Mouse (Mus musculus): Measurements from ENCODE around the gene Uspl1. TPM values are rescaled to one million over a fixed set of nuclear protein-coding genes. Genes with fewer than 3 reads are reported as not detected.
"Not testable (repeated sequence)": the region's sequence is repeated elsewhere in the genome, so short reads cannot be mapped to it uniquely, and the experiment has no call there.

Gene Uspl1
- total RNA-seq (2021), result 30.4 and 32.5 TPM in 2 replicates
- long read RNA-seq, full-length matches to known transcripts, result 5 of 12 reads
- long read RNA-seq, partial matches to known transcripts, result 5 of 12 reads
- long read RNA-seq, other reads (novel, unspliced or antisense), result 2 of 12 reads

DNA sequence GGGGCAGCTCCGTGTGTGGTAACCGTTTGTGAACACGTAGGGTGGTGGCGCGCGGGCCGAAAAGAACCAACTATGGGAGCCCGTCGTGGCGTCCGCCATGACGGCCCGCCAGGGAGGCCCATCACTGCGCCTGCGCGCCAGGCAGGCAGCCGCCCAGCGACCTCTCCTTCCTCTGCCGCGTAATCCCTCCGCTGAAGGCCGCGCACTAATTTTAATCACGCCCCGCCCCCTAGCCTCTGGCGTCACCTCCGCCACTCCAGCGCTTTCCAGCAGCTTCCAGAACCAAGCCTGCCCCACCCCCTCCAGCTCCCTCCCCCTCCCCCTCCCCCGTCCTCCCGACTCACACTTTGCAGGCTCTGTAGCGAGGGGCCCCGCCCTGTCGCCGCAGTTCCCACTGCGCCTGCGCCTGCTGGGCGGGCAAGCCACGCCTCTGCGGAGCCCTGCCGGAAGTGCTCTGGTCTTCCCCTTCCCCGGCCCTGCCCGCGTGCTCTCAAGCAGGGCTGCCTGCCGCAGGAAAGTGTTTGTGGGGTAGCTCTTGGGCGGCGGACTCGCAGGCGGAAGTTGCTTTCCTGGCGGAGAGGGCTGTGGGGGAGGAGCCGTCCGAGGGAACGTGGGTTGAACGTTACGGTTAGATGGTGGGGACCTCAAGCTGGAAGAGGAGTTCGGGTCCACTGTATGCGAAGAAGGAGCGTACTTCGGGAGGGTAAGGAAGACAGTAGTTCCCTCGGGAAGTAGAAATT lies at the start of gene Uspl1, which contains the start of gene Hmgb1:
TSS of gene Uspl1 (plus strand) at position 247 of the 740 bp plus-strand sequence.
TSS of gene Hmgb1 (minus strand) at position 386 of the 740 bp plus-strand sequence.
- peak; percentile 99 for DNase-seq

GRCm38 (mm10) chr5:149134751-149135454 lies 49.2 kb upstream of the Uspl1 start:
- DNase-seq, result no peak

DNA sequence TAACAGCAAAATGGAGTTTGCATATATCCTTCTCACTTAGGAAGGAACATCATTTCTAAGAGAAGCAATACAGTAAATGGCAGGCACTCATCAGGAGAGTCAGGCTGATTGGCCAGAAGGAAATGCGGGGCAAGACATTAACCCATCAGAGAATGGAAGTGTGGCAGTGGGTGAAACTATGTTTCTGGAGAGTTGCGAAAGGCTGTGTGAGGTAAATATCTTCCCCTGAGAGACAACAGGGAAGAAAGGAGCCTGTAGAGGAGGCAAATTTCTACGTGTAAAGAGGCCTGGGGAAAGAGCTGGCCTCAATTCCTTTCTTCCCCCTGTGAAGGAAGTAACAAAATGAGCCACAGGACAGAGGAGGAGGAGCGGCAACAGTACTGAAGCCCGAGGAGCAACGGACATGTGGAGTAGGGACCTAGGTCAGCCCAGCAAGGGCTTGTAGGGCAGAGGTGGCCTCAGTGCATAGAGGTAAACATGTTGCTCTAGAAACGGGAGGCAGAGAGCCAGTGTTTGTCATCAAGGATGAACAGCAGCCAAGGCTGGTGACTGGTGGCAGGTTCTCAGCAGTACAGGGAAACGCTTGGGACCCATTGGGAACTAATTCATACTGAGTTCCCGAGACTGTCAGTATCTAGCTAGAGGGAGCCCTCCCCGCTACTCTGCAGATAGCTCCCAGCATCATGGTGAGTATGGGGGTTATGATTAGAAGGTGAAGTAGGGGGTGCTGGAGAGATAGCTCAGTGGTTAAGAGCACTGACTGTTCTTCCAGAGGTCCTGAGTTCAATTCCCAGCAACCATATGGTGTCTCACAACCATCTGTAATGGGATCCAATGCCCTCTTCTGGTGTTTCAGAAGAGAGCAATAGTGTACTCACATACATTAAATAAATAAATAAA lies 48.4 kb upstream of the Uspl1 start:
- DNase-seq, result no peak

- peak; percentile 18 for DNase-seq
Observed at GRCm38 (mm10) chr5:149136933-149137365, 47.2 kb upstream of the Uspl1 start.

DNA sequence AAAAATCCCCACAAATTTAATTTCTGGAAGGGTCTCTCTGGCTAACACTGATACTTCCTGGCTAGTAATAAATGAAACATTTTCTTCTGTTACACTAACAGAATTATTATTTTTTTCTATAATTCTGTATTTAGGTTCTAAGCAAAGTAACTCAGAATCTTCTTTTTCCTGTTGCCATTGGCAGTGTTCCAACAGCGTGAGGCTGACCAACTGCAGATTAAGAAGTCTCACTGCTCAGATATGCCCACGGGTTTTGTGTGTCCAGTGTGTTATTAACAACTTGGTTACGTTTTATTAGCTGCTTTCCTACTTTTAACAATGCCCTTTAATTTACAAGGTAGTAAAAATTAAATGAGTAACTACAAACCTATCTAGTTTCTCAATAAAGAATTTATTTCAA lies 46.7 kb upstream of the Uspl1 start:
- DNase-seq, result no peak

- DNase-seq, result not testable (repeated sequence)
Observed at GRCm38 (mm10) chr5:149138087-149138486, 46.1 kb upstream of the Uspl1 start.

DNA sequence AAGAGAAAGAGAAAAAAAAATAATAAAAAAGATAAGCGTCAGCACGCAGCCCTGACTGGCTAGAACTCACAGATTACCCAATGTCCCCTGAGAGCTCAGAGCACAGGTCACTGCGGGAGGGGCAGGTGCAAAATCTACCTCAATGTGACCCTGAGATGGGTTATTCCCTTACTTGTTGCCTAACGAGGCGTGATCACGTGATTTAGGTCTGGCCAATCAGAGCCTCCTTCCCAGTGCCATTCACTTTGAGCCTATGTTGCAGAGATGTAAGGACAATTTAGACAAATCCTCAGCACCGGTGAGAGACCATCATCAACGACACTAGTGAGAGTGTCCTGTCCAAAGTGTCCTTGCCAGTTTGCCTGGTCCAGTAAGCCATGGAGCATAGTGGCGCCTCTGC lies 43.8 kb upstream of the Uspl1 start:
- no peak for DNase-seq

DNA sequence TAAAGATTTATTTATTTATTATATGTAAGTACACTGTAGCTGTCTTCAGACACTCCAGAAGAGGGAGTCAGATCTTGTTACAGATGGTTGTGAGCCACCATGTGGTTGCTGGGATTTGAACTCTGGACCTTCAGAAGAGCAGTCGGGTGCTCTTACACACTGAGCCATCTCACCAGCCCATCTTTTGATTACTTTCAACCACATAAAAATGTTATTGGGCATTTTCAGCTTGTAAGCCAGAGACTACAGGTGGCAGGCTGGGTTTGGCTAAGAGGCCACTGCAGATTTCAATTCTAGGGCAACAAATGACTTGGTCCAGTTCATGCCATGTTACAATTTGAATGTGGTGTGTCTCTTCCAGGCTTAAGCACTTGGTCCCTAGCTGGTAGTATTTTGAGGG lies 43.0 kb upstream of the Uspl1 start:
- DNase-seq, result not testable (repeated sequence)

DNA sequence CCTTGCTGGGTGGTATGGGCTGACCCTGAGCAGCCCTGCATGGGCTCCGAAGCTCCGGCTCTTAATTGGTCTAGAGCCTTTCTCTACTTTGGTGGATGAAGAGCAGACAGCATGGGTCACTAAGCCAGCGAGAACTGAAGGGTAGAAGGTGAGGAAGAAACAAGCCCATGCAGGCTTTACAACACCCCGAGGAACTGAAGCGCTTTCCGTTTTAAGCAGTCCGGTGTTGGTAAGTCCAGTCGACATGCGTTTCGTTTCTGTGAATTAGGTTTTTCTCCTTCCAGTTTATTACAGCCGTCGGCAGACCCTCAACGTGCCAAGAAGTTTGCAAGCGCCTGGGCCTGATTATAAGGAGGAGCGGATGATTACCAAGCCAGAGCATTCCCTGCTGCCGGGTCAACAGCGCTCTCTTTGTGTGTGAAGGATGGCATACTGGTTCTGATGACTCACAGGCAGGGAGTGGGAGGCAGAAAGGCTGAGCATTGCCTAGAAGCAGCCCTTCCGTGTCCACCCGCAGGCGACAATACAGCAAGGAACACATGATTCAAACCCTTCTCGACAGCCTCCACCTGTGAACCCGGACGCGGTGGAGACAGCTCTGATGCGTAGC lies 40.3 kb upstream of the Uspl1 start:
- no peak for DNase-seq

DNA sequence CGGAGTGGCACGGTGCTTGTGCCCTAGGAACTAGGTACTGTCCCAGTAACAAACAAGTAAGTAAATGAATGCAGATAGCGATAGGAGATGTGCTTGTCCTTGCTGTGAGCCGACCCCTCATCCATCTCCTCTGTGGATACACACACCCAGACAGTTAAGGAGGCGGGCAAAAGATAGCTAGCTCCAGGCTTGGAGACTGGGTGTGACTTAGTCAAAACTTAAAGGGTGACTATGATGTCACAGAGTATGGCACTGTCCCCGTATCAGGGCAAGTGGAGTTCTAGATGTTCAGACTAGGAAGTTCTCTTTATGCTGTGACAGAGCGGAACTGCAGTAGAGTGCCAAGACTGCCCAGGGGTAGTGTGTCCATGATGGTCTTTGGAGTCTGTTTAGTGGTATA lies 37.5 kb upstream of the Uspl1 start:
- no peak for DNase-seq

GRCm38 (mm10) chr5:149147386-149148000 lies 36.7 kb upstream of the Uspl1 start:
- no peak for DNase-seq

- no peak for DNase-seq
Observed at GRCm38 (mm10) chr5:149150882-149151281, 33.3 kb upstream of the Uspl1 start.

- no peak for DNase-seq
Observed at GRCm38 (mm10) chr5:149152063-149152773, 31.9 kb upstream of the Uspl1 start.

DNA sequence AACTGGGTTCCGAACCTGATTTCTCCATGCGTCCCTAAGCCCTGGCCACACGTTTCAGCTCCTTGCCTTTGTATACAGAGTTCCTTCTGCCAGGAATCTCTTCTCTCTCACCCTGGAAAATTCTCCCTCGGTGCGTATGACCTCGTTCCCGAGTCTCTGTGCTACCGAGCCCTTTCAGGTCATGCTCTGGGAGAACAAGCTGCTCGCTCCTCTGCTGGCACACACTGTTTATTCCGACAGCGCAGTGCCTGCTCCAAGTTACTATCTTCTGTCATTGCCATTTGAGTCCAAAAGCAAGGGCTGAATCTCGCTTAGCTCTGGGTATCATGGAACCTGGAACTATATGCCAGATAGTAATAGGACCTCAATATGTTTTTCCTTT lies 31.4 kb upstream of the Uspl1 start:
- no peak for DNase-seq

GRCm38 (mm10) chr5:149156886-149157563 lies 27.1 kb upstream of the Uspl1 start:
- DNase-seq, result no peak

GRCm38 (mm10) chr5:149159021-149159420 lies 25.1 kb upstream of the Uspl1 start:
- no peak for DNase-seq

GRCm38 (mm10) chr5:149160469-149160868 lies 23.7 kb upstream of the Uspl1 start:
- no peak for DNase-seq

GRCm38 (mm10) chr5:149162890-149163289 lies 21.3 kb upstream of the Uspl1 start:
- no peak for DNase-seq

DNA sequence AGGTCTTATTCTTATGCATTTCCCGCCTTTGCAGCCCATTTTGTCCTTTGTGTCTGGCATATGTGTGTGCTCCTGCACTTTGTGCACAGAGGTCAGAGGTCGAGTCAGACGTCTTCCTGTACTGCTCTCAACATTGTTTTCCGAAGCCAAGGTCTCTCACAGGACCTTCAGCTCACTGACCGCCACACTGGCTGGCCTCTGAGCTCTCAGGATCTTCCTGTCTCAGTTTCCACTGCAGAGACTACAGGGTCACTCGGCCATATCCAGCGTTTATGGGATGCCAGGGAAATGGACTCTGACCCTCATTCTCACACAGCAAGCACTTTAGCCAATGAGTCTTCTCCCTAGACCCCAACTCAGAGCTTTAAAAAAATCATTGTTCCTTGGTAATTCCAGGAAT lies 19.3 kb upstream of the Uspl1 start:
- DNase-seq, result no peak

DNA sequence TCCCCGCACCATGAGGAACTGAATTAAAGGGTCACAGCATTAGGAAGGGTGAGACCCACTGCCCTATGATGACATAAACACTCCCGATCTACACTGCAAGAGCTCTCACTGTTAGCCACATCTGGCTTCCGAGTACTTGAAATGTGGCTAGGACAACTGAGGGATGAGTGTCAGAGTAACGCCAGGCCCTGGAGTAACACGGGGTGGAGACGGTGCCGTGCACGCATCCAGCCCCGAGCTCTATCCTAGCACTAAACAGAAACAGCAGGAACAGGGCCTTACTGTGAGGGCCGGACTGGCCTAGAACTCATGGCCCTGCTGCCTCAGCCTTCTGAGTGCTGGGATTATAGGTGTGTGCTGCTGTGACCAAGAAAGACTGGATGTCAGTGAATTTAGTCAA lies 18.1 kb upstream of the Uspl1 start:
- no peak for DNase-seq
